Mouse (Mus musculus) spleen, postnatal 36 days (tissue): ENCODE measurements around the gene Rasl11b.

Source experiments
- DNase-seq, 2 experiments: peaks; one replicate each; pipeline ENCODE4 v3.0.0; 2022; ENCODE audit warnings: low spot score in 2 of 2, mixed read lengths in 1 of 2

Gene Rasl11b

DNA sequence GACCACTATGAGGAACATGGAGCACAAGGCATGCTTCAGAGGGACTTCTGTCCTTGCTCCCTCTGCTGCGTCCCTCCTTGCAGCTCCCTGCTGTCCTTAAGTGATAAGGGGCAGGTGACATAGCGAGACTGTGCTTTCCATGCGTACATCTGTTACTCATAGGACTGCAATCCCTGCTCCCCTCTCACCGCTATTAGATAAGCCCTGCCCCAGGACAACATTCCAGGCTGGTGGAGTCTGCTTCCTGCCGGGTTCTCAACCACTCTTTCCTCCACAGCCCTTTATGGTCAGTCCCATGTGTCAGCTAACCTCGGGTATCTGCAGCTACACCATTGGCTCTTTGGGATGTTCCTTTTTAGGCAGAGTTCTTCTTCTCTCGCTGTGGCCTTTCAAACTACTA lies 13.4 kb downstream of the Rasl11b start:
- DNase-seq, result no peak

GRCm38 (mm10) chr5:74209640-74210039 lies 14.6 kb downstream of the Rasl11b start:
- DNase-seq, result no peak

DNA sequence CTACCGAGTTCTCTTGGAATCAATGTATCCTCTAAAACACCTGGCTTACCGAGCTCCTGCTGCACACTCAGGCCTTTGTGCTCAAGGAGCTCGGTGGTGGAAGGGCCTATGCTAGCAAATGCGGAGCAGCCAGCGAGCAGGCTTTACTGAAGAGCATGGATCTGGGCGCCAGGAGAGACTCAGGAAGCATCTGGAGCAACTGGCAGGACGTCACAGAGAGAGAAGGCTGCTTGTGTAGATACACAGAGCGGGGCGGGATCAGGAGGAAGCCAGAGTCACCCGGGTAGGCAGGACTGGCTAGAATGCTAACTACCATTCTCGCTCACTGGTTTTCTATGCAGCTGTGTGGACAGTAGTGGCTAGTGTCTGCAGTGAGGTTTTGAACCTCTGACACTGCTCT lies 16.3 kb downstream of the Rasl11b start:
- DNase-seq, result no peak

- DNase-seq, result no peak
These were observed 19.5 kb downstream of the Rasl11b start for GRCm38 (mm10) chr5:74214501-74215110.

GRCm38 (mm10) chr5:74215125-74215524 lies 20.0 kb downstream of the Rasl11b start:
- DNase-seq, result no peak

- DNase-seq, result no peak
These were observed 23.4 kb downstream of the Rasl11b start for GRCm38 (mm10) chr5:74218524-74218923.

- no peak for DNase-seq
These were observed 27.5 kb downstream of the Rasl11b start for GRCm38 (mm10) chr5:74222626-74223025.

DNA sequence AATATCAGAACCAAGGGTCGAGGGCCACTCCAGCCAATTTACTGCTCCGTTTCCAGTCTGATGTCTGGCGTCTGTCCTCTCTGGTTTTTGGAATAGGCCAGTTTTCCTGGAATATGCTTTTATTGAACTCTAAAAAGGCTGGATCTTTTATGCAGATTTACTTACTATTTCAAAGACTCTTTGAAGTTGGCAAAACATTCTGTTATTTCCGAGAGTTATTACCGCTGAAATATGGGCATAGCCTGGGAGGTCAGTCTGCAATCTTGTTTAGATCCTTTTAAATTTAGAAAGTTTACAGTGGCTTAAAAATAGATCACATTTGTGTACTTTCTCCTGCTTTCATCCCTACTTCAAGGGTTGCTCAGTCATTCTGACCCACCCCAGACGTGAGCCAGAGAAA lies 29.4 kb downstream of the Rasl11b start:
- DNase-seq, result no peak

- no peak for DNase-seq
These were observed 31.1 kb downstream of the Rasl11b start for GRCm38 (mm10) chr5:74226183-74226582.

DNA sequence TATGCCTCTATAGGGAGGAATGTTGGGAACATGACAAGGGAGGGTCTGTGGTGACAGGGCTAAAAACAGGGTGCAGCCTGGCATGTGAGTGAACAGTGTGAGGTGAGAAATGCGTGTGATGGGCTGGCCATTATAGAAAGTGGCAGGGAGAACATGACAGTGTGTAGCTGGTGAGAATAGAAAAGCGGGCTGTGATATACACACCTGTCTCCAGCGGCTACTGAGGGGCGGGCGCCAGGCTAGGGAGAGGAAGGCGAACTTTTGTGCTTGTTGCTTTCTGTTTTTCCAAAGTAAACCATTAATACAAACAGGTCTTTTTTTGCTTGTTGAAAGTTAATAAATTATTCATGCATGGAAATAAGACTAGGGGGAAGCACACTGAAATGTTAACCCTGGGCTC lies 32.3 kb downstream of the Rasl11b start:
- DNase-seq, result no peak

DNA sequence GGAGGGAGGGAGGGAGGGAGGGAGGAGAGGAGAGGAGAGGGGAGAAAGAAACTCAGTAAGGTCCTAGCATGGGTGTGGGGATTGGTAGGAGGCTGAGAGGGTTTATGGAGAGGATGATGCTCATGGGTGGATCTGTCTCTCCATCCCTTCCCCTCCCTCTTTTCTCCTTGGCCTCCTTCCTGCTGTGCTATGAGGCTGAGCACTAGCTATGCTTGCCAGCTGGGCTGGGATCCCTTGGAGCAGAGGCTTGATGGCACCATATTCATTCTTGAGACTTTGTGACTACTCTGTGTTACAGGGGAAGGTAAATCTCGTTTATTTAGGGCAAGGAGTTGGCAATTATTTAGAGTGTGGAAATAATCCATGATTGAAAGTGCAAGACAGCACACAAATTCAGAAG lies 33.9 kb downstream of the Rasl11b start:
- DNase-seq, result no peak

DNA sequence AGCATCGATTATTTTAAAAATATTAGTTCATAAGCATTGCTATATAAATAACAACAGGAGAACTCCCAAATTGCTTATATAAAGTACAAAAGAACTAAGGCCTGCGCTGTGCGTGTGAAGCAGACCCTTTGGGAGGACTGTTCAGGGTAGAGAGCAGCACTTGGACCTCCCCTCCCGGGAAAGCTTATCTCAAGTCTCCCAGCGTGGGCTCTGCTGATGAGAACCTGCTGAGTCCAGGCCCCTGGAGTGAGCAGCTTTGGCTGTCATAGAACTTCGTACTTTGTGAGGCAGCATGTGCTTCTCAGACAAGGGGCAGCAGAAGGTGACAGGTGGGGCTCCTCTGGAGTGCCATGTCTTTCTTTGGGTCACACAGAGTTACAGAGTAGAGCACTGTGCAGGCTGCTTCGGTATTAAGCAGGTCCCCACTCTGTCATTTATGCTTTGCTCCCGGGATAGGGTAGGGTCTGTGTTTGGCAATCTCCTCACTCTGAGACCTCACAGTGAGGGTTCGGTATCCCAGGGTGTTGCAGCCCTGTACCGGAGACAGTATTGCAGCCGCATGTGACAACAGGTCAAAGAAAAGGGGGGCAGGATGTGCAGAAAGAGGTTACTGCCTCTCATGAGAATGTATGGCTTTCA lies 34.8 kb downstream of the Rasl11b start:
- no peak for DNase-seq

- DNase-seq, result no peak
These were observed 35.4 kb downstream of the Rasl11b start for GRCm38 (mm10) chr5:74230525-74230924.

- no peak for DNase-seq
These were observed 38.7 kb downstream of the Rasl11b start for GRCm38 (mm10) chr5:74233808-74234207.

DNA sequence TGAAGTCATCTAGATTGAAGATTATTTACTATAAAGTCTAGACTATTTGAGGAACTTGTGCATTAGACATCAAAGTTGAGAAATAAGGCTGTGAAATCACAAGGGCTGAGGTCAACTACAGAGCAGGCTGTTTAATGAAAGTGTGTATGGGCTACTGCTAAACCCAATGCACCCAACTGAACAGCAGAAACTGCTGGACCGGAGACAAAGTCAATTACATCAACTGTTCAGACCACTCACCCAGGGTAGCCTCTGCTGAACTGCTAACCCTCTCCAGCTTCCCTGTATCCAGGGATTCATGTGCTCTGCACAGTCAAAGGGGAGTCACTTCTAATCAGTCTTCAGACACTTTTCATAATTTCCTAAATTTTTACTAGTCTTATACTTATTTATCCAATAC lies 44.3 kb downstream of the Rasl11b start:
- DNase-seq, result no peak

DNA sequence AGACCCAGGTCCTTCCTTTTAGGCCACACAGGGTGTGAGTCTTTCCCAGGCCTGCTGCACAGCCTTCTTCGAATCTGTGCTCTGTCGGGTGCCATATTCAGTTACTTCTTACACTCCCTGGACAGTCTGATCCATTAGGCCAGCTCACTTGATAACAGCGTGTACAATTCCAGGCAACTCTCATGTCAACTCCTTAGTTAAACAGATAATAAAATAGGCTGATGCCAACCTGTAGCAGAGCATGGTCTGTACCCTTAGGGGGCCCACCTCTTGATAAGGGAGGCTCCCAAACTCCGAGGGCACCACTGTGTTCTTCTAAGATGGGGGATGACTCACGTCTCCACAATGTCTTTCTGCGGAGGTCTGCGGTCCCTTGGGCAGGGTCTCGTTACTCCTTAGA lies 45.2 kb downstream of the Rasl11b start:
- DNase-seq, result no peak

GRCm38 (mm10) chr5:74240926-74241680 lies 46.0 kb downstream of the Rasl11b start:
- no peak for DNase-seq

GRCm38 (mm10) chr5:74242654-74243053 lies 47.6 kb downstream of the Rasl11b start:
- DNase-seq, result no peak

GRCm38 (mm10) chr5:74244406-74245019 lies 49.4 kb downstream of the Rasl11b start:
- DNase-seq, result no peak

DNA sequence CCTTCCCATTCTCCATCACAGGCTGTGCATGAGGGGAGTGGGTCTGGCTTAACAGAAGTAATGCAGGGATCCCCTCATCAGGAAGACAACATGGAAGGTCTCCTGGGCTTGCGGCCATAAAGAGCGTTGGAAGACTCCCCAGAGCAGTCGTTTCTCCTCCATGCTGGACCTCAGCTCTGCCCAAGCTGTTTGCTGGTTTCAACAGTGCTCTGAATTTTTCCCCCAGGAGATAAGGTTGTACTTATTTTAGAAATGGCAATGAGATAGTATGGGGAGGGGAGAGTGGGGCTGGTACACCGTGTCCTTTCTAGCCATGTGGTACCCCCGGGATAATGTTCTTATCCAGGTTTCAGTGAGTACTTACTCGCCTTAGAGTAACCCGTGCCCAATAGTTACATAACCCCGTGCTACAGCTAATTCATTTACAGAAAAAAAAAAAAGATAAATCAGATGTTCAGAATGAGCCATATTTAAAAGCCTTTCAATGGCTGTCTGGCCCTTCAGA lies 50.6 kb downstream of the Rasl11b start:
- no peak for DNase-seq

DNA sequence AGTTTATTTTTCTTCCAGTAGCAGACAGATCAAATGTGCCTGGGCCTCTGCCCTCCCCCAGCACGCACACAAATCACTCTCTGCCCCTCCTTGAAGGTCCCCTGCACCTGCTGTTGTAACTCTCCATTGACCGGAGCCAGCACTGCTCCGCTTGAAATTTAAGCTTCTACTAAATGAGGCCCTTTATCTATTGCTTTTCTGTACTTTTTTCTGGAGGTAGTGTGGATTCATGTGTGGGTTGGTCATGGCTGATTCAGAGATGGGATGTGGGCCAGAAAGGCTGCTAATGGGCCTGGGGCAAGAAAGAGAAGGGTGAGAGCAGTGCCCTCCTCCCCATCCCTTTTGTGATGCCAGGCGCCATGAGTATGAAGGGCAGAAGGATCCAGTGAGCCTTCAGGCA lies 51.4 kb downstream of the Rasl11b start:
- DNase-seq, result no peak

DNA sequence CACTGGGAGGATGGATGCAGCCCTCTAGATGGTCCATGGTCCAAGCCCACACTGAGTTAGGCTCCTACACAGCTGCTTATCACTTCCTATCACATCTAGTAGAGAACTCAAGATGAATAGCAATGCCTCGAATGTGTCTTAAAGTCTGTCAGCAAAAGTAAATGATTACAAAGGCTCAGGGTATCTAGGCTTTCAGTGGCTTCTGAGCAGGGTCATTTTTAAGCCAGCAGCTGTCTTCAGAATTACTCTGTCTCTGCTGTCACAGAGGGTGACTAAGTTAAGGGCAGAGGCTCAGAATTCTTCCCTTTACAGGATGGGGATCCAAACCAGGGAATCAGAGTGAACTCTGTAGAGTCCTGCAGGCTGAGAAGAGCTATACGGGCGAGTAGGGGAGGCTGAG lies 51.9 kb downstream of the Rasl11b start:
- DNase-seq, result no peak
